Mouse (Mus musculus) myocyte (in vitro differentiated cells): ENCODE results near the gene Naip2. TPM values are rescaled to one million over a fixed set of nuclear protein-coding genes. Genes with fewer than 3 reads are reported as not detected.
"Not testable (repeated sequence)": the region's sequence is repeated elsewhere in the genome, so short reads cannot be mapped to it uniquely, and the experiment has no call there.

Experiments used
- H3K27me3 ChIP-seq: one replicate; pipeline ENCODE4 v1.6.1; 2011; ENCODE audit not compliant: control insufficient read depth, insufficient read depth, insufficient read length
- H3K36me3 ChIP-seq: one replicate; pipeline ENCODE4 v1.6.1; 2011; ENCODE audit not compliant: control insufficient read depth, insufficient read depth
- H3K4me2 ChIP-seq: one replicate; pipeline ENCODE4 v1.6.1; 2011; ENCODE audit warnings: low read depth, control low read depth
- H3K4me3 ChIP-seq: one replicate; pipeline ENCODE4 v1.5.1; 2011; ENCODE audit warnings: mild to moderate bottlenecking, control low read depth, moderate library complexity
- H3K79me2 ChIP-seq: one replicate; pipeline ENCODE4 v1.6.1; 2011; ENCODE audit not compliant: control insufficient read depth, insufficient read depth
- H3ac ChIP-seq: one replicate; pipeline ENCODE4 v1.6.1; 2011; ENCODE audit not compliant: control insufficient read depth, insufficient read length
- CEBPB ChIP-seq: IDR thresholded peaks from 2 replicates; pipeline ENCODE4 v1.6.1; 2011; ENCODE audit warnings: mild to moderate bottlenecking, moderate library complexity; ENCODE audit not compliant: poor library complexity, insufficient read depth, severe bottlenecking
- E2F4 ChIP-seq: IDR thresholded peaks from one replicate; pipeline ENCODE4 v1.6.1; 2011; ENCODE audit warnings: mild to moderate bottlenecking, control low read depth, moderate library complexity; ENCODE audit not compliant: insufficient read depth
- MAX ChIP-seq: IDR thresholded peaks from one replicate; pipeline ENCODE4 v1.6.1; 2011; ENCODE audit warnings: low read depth, mild to moderate bottlenecking, control low read depth
- MYOD1 ChIP-seq, 3 experiments: IDR thresholded peaks; one replicate each; pipeline ENCODE4 v1.6.1; 2011; ENCODE audit warnings: control low read depth in 2 of 3, low read depth in 2 of 3, mild to moderate bottlenecking in 2 of 3, moderate library complexity in 1 of 3; ENCODE audit not compliant: insufficient read length in 2 of 3, control insufficient read depth in 1 of 3
- MYOG ChIP-seq, 3 experiments: IDR thresholded peaks; one replicate each; pipeline ENCODE4 v1.6.1; 2011; ENCODE audit warnings: control low read depth in 2 of 3, low read depth in 2 of 3, mild to moderate bottlenecking in 2 of 3; ENCODE audit not compliant: insufficient read length in 2 of 3, control insufficient read depth in 1 of 3, insufficient read depth in 1 of 3
- POLR2A ChIP-seq: IDR thresholded peaks from one replicate; pipeline ENCODE4 v1.6.1; 2011; ENCODE audit warnings: low read depth, mild to moderate bottlenecking, control low read depth, moderate library complexity; ENCODE audit not compliant: insufficient read length
- POLR2AphosphoS2 ChIP-seq: IDR thresholded peaks from one replicate; pipeline ENCODE4 v1.6.1; 2011; ENCODE audit warnings: low read depth, control low read depth; ENCODE audit not compliant: insufficient read length
- REST ChIP-seq: IDR thresholded peaks from one replicate; pipeline ENCODE4 v1.6.1; 2011; ENCODE audit warnings: mild to moderate bottlenecking, control low read depth, moderate library complexity; ENCODE audit not compliant: insufficient read depth, insufficient read length
- SRF ChIP-seq: IDR thresholded peaks from one replicate; pipeline ENCODE4 v1.6.1; 2011; ENCODE audit warnings: low read depth; ENCODE audit not compliant: control insufficient read depth, insufficient read length
- TCF12 ChIP-seq: IDR thresholded peaks from one replicate; pipeline ENCODE4 v1.6.1; 2011; ENCODE audit warnings: mild to moderate bottlenecking, control low read depth; ENCODE audit not compliant: poor library complexity, insufficient read depth, severe bottlenecking
- TCF3 ChIP-seq: IDR thresholded peaks from one replicate; pipeline ENCODE4 v1.6.1; 2011; ENCODE audit warnings: low read depth, control low read depth; ENCODE audit not compliant: insufficient read length
- USF1 ChIP-seq: IDR thresholded peaks from one replicate; pipeline ENCODE4 v1.6.1; 2011; ENCODE audit warnings: low read depth, mild to moderate bottlenecking, control low read depth, moderate library complexity
- polyA plus RNA-seq: library from polyadenylated mRNA; unstranded; fragments of >200 nt; fragmentation: generic; extraction: Trizol; gene quantifications from one replicate; pipeline ENCODE4 v1.2.1, GENCODE M21; 2012; ENCODE audit warnings: missing spikeins

Gene Naip2
- 0.72 TPM for polyA plus RNA-seq

DNA sequence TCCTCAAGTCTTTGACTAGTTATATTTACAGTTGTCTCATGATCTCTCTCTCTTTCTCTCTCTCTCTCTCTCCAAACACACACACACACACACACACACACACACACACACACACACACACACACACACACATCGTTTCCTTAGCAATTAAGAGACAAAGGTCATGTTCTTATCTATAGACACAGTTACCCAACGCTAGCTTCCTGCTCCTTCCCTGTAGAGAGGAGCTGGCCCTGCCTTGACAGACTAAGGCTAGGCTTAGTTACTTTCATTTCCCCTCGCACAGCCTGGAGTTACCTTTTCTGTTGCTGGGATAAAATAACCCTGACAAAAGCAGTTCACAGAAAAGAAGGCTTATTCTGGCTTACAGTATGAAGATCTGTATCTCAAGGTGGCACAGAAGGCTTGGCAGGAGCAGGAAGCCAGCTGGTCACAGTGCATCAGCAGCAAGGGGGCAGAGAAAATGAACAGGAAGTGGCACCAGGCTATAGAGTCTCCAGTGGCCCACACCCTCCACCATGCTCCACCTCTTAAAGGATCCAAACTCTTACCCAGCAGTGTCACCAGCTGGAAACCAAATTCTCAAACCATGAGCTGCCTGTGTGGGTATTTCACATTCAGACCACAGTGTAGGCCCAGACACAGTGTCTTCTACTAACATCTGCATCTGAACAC, at the start of gene Naip2:
Gene Naip2, minus strand, starts transcription at position 434 of the 675 bp plus-strand sequence.
- H3K27me3 ChIP-seq, H3K4me3 ChIP-seq, H3K36me3 ChIP-seq, H3K4me2 ChIP-seq, H3K79me2 ChIP-seq, H3ac ChIP-seq: not testable (repeated sequence)

DNA sequence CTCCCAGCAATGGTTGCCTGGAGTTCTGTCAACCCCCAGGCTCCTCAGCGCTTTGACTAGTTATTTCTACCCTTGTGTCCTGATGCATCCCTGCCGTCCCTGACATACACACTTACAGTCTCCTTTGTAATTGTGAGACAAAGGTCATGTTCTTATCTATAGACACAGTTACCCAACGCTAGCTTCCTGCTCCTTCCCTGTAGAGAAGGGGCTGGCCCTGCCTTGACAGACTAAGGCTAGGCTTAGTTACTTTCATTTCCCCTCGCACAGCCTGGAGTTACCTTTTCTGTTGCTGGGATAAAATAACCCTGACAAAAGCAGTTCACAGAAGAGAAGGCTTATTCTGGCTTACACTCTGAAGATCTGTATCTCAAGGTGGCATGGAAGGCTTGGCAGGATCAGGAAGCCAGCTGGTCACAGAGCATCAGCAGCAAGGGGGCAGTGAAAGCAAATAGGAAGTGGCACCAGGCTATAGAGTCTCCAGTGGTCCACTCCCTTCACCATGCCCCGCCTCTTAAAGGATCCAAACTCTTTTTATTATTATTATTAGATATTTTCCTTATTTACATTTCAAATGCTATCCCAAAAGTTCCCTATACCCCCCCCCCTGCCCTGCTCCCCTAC, 45.1 kb upstream of the Naip2 start:
- H3K4me3 ChIP-seq, H3K79me2 ChIP-seq, H3ac ChIP-seq, H3K36me3 ChIP-seq, H3K4me2 ChIP-seq, H3K27me3 ChIP-seq: not testable (repeated sequence)

GRCm38 (mm10) chr13:100246223-100246622, 44.3 kb upstream of the Naip2 start, which contains the start of gene Naip5:
Gene Naip5, minus strand, starts transcription at chr13:100246323.
- H3K27me3 ChIP-seq, H3ac ChIP-seq, H3K4me3 ChIP-seq, H3K4me2 ChIP-seq, H3K79me2 ChIP-seq, H3K36me3 ChIP-seq: not testable (repeated sequence)

DNA sequence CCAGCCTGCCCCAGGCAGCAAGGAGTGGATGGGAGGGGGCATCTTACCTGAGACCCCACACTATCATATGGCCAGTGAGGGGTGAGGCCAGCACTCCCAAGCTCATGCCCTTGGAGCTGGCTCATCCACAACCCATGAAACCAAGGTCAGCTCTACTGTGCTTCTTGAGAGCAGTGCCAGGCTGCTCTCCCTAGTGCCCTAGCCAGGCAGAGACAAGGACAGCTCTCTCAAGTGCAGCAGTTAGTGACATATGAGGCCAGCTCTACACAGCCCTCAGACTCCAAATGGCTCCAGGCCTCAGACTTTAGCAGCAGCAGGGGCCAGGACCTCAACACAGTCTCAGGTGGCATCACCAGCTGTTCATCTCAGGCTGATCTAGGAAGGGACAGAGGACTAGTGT, 41.8 kb upstream of the Naip2 start:
- Histone ChIP-seq H3ac (no peak overlapping the region), H3K4me3 (no peak overlapping the region), H3K79me2 (no peaks in the 10 kb centered on the region), H3K36me3 (no peaks in the 10 kb centered on the region), H3K27me3 (no peaks in the 10 kb centered on the region), H3K4me2 (no peak overlapping the region)
- TF ChIP-seq REST (no peak), TCF12 (no peak), E2F4 (no peak), SRF (no peak), MYOG (IDR thresholded peaks at IDR 0.05; ENCODE audit: control insufficient read depth in 1 of 3, insufficient read depth in 1 of 3, insufficient read length in 2 of 3, low read depth in 2 of 3) (no peak), CEBPB (no peak), MYOD1 (IDR thresholded peaks at IDR 0.05; ENCODE audit: control insufficient read depth in 1 of 3, insufficient read length in 2 of 3, low read depth in 2 of 3) (no peak), POLR2A (no peak), MAX (no peak), POLR2AphosphoS2 (no peak), USF1 (no peak), TCF3 (no peak)

GRCm38 (mm10) chr13:100213683-100214082, 11.8 kb upstream of the Naip2 start:
- not testable (repeated sequence) for H3K4me3 ChIP-seq, H3K27me3 ChIP-seq, H3K4me2 ChIP-seq, H3K36me3 ChIP-seq, H3K79me2 ChIP-seq, H3ac ChIP-seq

- Histone ChIP-seq H3K79me2 (no peaks in the 10 kb centered on the region), H3ac (no peak overlapping the region), H3K27me3 (no peaks in the 10 kb centered on the region), H3K4me3 (no peak overlapping the region), H3K4me2 (no peak overlapping the region), H3K36me3 (no peaks in the 10 kb centered on the region)
- TF ChIP-seq MYOD1 (IDR thresholded peaks at IDR 0.05; ENCODE audit: control insufficient read depth in 1 of 3, insufficient read length in 2 of 3, low read depth in 2 of 3) (no peak), E2F4 (no peak), TCF12 (no peak), REST (peak; percentile 100), USF1 (no peak), MYOG (IDR thresholded peaks at IDR 0.05; ENCODE audit: control insufficient read depth in 1 of 3, insufficient read depth in 1 of 3, insufficient read length in 2 of 3, low read depth in 2 of 3) (peak in 1 of 3 experiments; percentile 20), MAX (peak; percentile 92)
These were observed 8.6 kb upstream of the Naip2 start for GRCm38 (mm10) chr13:100210540-100210939.
